Mouse (Mus musculus): ENCODE results near the gene Elobl.

Gene Elobl

DNA sequence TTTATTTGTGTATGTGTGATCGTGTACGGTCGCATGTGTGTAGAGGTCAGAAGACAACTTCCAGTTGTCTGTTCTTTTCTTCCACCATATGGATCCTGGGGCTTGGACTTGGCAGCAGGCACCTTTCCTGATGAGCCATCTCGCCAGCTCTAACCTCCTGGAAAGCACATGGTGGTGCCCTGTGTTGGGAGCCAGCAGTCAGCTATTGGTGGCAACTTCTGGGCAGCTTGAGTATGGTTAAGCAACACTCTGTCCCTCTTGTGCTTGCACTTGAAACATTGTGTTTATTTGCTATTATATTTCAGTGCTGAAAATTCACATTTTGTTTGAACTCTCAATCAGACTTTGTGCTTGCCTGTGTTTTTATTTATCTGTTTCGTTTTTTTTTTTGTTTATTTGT, 22.2 kb upstream of the Elobl start:
- DNase-seq (ENCODE audit: low read depth) = no peak

DNA sequence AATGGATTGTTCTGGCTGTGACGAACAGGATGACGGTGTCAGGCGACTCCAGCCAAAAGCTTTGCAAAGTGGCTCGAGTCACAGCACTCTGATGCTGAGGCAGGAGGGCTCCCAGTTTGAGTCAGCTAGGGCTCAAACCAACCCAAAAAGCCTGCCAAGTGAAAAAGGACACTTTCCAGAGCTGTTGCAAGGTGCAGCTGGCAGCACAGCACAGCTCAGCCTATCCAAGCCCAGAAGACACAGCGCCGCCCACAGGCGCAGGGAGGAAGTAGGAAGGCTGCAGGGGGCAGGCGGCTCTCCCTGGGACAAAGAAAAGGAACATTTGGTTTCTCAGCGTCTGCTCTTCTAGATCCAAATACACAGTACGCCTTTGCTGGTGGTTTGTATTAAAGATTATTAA, 19.9 kb upstream of the Elobl start:
- DNase-seq (ENCODE audit: low read depth) = no peak

DNA sequence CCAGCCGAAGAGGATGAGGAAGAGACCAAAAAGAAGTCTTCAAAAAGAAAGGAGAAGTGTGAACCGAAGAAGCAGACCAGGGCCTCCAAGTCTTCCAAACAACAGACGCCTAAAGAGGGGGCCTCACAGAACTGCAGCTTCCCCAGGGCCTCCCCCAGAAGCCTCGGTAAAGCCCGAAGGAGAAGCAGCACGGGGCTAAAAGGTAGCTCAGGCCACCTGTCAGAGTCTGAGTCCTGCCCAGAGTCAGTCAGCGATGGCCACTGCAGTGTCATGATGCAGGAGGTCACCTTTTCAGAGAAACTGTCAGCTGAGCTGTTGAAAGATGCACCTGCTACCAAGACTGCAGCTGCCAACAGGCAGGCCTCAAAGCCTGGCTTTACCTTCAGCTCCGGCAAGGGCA, 14.6 kb upstream of the Elobl start:
- DNase-seq (ENCODE audit: low read depth) = no peak

DNA sequence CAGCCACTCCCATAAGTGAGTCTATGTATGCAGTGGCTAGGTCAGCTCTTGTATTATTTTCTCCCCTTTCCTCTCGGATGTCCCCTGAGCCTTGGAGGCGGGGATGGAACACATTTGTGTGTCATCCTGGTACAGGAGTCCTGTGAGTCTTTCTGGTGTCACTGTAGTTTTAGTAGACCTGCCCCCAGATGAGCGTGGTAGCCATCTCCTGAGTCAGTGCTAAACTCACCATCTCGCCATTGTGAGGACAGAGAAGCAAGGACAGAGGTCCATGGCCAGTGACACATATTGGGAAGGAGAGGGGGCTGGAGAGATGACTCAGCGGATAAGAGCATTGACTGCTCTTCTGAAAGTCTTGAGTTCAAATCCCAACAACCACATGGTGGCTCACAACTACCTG, 10.5 kb upstream of the Elobl start:
- no peak for DNase-seq (ENCODE audit: low read depth)

DNA sequence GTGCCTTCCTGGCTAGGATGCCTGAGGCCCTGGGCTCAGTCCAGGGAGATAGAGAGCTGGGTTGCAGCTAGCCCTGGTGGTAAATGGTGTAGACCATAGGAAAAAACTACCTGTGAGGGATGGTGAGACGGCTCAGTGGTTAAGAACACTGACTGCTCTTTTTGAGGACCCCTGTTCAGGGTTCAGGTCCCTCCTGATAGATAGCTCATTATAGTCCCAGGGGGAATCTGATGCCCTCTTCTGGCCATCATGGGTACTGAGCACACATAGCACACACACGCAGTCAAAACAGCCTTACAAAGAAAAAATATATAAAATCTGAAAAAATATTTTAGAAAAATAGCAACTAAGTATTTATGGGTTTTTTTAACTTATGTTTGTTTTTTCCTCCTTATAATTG, 9.6 kb upstream of the Elobl start:
- DNase-seq (ENCODE audit: low read depth) = peak; percentile 53

DNA sequence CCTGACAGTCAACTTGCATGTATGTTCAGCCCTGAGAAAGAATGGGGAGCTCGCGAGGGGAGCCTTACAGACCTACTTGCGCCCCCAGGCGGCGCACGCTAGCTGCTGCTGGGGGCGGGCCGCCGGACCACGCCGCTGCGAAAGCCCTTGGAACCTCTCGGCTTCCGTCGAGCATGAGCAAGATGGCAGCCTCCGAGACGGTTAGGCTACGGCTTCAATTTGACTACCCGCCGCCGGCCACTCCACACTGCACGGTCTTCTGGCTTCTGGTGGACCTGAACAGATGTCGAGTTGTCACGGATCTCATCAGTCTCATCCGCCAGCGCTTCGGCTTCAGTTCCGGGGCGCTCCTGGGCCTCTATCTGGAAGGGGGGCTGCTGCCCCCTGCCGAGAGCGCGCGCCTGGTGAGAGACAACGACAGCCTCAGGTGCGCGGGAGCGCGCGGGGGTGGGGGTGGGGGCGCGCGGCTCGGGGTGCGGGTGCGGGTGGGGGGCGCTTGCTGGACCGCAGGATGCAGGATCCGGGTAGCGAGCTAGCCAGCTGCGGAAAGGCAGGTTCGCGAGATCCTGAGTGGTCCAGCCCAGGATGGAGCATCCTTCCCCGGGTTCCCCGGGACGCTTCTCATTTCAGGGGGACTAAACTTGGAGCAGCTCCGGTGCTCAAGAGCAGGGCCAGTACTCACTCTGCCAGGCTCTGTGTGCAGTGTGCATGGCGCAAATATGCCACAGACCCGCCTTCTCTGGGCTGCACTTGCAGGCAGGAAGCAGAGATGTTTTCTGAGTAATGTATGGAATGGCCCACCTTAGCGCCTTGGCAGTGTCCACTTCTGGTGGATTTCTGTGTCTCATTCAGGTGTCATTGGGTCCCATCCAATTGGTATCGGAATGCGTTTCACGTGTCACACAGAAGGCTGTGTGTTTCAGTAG, 7.3 kb upstream of the Elobl start:
- peak; percentile 95 for DNase-seq (ENCODE audit: low read depth)

DNA sequence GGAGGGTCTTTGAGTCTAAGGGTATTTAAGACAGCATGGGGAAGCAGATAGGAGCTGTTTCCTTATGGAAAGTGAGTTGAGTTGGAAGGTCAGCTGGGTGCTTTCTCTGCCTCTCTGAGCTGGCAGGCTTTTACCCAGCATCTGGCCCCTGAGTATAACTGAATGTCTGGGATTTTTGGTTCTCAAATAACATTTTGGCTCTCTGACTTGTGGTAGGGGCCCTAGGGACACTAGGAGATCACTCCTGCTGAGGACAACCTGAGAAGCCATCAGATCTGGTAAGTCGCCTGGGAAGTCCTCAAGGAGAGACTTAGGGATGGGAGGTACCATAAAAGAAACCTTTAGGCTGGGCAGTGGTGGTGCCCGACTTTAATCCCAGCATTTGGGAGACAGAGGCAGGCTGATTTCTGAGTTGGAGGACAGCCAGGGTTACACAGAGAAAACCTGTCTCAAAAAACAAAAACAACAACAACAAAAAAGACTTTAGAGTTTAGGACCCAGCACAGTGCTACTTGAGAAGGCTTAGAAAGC, 3.5 kb upstream of the Elobl start, which contains the start of gene Coil:
TSS of gene Coil (plus strand) at position 51 of the 531 bp plus-strand sequence.
- DNase-seq (ENCODE audit: low read depth) = no peak

DNA sequence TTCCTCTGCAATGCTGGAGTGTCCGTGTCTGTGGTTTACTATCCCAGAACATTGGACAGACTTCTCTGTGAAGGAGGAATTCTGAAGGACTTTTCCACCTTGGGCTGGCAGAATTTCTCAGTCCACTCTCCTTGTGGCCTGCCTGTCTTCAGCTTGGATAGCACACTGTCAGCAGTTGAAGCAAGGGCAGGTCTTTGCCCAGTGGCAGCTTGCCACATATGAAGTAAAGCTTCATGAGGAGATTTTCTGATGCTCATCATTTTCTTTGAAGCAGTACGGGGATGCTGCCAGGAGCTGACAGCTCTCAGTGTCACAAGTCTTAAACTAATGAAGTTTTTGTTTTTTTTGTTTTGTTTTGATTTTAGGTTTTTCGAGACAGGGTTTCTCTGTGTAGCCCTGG, 7.9 kb downstream of the Elobl start:
- no peak for DNase-seq (ENCODE audit: low read depth)

DNA sequence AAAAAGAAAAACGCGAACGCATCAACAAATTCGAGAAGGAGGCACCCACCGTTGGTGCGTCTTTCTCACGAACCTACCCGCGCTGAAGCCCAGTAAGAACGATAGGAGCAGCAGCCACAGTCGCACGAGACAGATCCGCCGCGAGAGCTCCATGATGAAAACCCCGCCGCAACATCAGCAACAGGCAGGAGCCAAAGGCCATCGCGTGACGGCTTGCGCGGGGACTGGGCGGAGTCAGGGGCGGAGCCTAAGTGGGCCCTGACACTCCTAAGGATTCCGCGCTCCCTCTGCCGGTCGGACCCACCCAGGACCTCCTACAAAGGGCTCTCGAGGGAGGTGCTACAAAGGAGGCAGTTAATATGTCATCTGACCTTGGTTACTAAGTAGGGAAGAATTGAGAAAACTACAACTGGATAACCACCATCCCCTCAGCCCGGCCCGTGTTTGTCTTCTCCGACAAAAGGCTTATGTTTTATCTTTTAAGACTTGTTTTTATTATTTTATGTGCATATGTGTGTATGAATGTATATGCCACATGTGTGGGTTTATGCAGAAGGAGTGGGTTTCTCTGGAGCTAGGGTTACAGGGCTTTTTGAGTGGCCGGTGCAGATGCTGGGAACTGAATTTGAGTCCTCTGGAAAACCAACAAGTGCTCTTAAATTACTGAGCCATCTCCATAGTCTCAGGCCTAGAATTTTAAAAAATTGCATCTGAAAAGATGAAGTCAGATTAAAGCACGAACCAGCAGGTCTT, 11.3 kb downstream of the Elobl start, which contains the start of gene Scpep1:
TSS of gene Scpep1 (minus strand) at position 249 of the 753 bp plus-strand sequence.
- peak; percentile 96 for DNase-seq (ENCODE audit: low read depth)

DNA sequence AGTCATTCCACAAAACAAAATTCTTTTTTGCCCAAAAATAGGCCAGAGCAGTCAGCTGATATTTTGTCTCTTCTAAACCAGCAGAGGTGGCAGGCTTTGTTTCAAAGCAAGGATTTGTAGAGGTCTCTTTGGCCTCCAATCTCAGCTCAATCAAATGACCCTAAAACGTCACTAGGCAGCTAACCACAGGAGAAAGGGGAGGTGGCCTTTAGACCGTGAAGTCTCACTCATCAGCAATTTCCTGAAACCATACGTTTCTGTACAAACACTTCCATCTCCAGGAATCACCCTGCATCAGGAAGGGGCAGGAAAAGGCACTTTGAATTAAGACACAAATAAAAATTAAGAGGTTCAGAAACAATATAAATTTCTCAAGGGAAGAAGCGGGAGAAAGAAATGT, 11.9 kb downstream of the Elobl start:
- DNase-seq (ENCODE audit: low read depth) = no peak

DNA sequence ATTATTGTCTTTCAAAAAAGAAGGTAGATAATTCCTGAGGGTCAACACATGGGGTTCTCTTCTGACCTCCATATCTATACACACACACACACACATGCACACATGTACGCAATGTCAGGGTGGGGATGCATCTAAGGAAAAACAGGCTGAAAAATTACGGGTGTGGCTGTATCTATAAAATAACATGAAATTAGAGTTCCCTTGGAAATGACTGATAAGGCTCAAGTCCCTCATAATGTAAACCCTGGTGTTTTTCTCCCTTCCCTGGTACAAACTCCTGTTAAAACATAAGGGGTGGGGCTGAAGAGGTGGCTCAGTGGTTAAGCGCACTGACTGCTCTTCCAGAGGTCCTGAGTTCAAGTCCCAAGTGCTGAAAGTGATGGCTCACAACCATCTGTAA, 13.1 kb downstream of the Elobl start:
- no peak for DNase-seq (ENCODE audit: low read depth)

DNA sequence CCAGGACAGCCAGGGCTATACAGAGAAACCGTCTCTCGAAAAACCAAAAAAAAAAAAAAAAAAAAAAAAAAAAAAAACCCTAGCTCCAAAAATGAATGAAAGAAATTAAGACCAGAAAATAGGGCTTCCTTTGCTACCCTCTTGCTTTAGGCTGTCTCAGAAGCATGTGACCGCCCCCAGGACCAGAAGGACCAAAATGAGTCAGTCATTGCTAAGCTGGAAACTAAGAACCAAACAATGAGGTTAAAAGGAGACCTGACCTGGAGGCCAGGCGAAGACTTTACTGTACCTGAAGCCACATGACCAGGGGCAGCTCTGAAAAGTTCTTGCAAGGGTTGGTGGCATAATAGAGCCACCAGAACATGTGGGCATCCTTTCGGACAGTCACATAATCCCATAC, 14.6 kb downstream of the Elobl start:
- no peak for DNase-seq (ENCODE audit: low read depth)

DNA sequence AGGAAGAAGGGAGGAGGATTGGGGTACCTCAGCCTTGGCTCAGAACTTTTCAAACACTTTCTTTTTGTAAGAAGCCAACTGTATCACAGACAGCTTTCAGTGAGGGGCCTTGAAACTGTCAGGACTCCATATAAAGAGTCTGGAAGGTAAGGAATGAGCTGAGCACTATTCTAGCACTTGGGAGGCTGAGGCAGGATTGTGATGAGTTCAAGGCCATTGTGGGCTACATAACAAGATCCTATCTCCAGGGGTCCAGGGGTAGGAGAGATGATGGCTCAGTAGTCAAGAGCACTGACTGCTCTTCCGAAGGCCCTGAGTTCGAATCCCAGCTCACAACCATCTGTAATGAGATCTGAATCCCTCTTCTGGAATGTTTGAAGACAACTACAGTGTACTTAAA, 15.2 kb downstream of the Elobl start:
- DNase-seq (ENCODE audit: low read depth) = no peak

DNA sequence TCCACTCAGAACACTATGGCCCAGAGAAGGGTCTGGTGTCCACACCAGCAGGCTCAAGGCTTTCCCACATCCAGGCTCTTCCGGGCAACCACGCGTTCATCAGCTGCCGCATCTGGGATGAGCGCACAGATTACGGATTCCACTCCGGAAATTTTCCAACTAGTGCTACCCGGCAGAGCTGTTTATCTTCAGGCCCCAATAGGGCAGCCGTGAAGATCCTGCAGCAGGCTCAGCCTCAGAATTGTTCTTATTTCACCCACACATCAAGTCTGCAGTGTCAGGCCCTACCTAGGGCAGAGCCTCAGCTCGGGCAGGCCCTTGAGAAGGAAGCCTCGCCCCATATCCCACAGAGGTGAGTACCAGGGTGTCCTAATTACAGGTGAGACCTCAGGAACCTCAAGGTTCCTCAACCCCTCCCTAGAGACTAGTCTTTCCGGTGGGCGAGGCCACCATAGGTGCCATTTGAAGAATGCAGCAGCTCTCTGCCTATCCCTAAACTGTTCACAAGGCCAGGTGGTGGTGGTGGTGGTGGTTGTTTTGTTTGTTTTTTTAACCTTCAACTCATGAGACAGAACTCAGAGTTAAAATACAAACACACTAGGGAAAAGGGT, 16.0 kb downstream of the Elobl start:
- DNase-seq (ENCODE audit: low read depth) = no peak

DNA sequence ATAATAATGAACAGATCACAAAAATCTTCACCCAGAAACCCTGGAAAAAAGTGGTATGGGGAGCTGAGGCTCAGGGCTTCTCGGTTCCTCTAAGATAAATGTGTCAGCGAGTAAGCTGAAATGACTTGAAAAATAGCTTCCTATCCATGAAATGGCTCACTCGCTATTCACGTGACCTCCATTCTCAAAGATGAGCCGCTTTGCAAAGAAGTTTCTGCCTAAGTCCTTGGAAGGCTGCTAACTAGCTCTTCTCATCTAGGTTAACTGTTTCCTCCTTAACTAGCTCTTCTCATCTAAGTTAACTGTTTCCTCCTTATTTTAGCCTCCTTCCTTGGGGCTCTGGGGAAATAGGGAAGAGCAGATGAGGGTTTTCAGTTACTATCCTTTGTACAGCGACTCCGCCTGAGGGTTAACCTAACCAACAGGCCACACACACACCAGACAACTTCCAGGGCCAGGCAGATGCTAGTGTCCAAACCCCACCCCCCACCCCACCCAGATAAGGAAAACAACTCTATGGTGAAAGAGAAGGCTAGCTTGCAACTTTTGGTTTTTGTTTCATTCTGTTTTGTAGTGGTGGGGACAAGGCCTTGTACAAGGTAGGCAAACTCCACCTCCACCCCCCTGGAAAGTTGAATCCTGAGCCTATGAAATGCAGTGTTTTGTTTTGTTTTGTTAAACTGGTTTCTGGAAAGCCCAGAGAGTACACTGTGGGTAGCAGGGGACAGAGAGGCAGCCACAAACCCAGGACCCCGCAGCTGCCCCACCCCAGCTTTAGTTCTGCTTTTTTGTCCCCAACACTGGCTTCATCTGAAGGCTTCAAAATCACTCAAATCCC, 16.7 kb downstream of the Elobl start:
- no peak for DNase-seq (ENCODE audit: low read depth)

DNA sequence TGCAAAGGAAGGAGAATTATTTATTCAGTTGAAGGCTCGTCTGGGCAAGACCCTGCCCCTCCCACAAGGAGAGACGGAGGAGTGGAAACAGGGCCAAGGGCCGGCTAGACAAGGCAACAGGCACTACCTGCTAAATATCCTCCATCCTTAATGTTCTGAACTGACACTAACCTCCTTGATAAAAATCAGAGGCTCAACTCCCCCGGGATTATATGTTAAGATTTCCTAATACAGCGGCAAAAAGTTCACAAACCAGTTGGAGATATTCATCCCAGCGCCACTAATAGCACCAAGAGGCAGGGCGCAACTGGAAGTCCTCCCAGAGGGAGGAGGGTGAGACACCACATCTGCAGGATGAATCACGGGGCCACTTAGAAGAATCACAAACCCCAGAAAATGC, 17.8 kb downstream of the Elobl start:
- DNase-seq (ENCODE audit: low read depth) = no peak

DNA sequence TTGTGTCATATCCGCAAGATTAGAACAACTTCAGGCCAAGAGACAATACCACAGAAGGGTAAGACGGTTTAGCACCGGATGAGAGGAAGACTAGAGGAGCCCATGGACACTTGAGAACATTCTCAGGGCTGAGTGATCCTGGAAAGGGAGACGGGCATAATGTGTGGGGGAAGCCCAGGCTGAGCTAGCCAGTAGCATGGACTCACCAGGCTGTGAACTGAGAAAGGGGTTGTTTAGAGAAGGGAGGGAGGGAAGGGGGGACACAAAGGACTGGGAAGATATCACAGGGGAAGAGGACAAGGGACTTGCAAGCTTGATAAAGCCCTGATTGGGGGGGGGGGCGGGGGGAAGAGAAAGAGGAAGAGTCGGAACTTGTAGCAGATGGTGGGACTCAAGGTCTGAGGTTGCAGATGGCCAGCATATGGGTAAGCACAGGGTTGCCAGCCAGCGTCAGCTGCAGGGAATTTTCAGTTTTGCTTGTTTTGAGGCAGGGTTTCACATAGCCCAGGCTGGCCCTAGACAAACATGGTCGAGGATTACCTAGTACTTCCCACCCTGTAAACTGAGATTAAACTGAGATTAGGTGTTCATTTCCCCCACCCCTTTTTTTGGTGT, 20.7 kb downstream of the Elobl start:
- no peak for DNase-seq (ENCODE audit: low read depth)

DNA sequence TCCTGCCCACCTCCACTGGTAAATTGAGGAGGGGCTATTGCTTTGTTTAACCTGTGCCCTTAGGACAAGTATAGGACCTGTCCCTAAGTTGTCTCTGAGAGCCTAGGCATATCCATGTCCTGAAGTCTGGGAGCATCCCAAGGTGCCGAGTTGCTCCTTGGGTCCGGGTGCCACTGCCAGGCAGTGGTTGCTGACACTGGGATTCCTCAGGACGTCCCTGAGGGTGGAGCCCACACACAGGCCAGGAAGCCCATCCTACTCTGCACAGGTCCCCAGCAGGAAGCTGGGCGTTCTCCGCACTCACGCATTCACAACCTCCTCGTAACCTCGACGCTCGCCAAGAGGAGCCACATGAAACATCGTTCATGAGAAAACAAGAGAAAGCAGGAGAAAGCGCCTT, 25.2 kb downstream of the Elobl start:
- DNase-seq (ENCODE audit: low read depth) = no peak

DNA sequence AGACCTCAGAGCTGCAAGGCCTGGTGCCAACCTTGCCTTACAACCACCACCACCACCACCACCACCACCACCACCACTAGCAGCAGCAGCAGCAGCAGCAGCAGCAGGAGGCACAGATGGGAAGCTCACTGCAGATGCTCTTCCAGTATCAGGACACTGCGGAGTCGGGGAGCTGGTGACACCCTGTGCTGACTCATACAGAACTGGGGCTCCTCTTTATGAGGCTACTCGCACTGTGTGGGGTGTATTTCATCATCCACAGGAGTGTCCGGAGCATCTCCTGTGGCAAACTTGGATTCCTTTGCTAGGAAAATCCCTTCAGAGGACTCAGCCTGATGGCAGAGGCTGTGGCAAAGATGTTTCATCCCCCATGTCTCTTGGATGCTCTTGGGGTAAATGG, 27.1 kb downstream of the Elobl start:
- no peak for DNase-seq (ENCODE audit: low read depth)

DNA sequence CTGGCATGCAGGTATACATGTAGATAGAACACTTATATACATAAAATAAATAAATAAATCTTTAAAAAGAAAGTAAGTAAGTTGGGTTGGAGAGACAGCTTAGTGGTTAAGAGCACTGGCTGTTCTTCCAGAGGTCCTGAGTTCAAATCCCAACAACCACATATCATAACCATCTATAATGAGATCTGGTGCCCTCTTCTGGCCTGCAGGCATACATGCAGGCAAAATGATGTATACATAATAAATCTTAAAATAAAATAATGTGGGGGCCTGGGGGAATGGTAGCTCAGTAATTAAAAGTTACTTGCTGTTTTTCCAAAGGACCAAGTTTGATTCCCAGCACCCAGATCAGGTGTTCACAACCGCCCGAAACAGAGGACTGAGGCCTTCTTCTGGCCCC, 28.0 kb downstream of the Elobl start:
- no peak for DNase-seq (ENCODE audit: low read depth)

DNA sequence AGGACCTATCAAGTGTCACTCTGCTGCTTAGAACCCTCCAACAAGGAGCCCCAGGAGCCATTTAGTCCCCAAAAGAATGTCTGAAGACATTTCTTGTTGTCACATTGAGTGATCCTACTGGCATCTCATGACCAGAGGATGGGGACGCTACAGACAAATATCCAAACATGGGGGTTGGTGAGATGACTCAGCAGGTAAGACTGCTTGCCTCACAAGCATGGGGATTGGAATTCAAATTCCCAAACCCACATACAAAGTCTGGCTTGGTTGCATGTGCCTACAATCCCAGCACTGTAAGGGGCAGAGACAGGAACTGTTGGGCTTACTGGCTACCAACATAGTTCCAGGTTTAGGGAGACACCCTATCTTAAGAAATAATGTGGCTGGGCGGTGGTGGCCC, 28.8 kb downstream of the Elobl start:
- DNase-seq (ENCODE audit: low read depth) = no peak

All from naive thymus-derived CD4-positive, alpha-beta T cell, adult 2 months (primary cell).